Mouse (Mus musculus) heart, postnatal 0 days (tissue): ENCODE data around the gene Rbm28.

Experiments used
- CTCF ChIP-seq: IDR thresholded peaks from 2 replicates; pipeline ENCODE4 v1.5.1; 2016; ENCODE audit warnings: antibody characterized with exemption, control low read depth, low read depth
- EP300 ChIP-seq: IDR thresholded peaks from 2 replicates; pipeline ENCODE4 v1.6.1; 2016; ENCODE audit warnings: antibody characterized with exemption, low read depth

DNA sequence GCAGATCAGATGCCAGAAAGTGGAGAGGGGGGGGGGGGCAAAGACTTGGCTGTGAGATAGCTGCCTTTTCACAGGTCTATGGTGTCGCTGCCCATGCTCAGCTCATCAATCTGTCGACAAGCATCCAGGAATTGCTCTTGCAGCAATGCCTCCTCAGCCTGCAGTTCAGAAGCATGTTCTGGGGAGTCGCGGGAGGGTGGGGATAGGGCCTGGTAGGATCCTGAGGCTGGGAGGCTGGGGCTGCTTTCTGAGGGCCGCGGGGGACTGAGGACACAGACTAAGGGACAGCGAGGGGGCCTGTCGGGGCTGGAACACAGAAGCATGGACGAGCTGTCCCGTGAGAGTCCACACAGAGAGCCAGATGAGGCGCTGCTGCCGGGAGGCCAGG is 4.9 kb upstream of the Rbm28 start:
- TF ChIP-seq EP300: no peak
- no peak for TF ChIP-seq CTCF
